Mouse (Mus musculus) kidney, postnatal 14 days (tissue): ENCODE data around the gene Lipm.

Experiments used
- DNase-seq: peaks from one replicate; pipeline ENCODE4 v3.0.0; 2022; ENCODE audit warnings: mixed read lengths

Lipm gene

DNA sequence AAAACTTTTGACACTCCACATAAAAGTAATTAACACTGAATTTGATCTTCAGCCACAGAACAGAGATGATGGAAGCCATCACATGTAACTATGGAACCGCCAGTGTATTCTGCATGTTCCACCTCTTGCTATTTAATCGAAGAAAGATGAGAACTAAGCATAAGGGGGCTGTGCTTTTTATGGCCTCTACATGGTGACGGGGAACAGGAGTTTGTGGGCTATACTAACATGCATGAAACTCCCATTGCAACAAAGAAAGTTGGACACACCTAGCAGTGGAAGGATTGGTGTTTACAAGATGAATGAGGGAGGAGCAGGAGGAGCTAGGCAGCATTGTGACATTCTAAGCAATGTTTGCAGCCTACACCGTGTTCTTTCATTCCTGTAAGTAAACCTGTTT is at the start of gene Lipm:
Lipm (plus strand) TSS at position 301 of the 400 bp plus-strand sequence.
- no peak for DNase-seq

DNA sequence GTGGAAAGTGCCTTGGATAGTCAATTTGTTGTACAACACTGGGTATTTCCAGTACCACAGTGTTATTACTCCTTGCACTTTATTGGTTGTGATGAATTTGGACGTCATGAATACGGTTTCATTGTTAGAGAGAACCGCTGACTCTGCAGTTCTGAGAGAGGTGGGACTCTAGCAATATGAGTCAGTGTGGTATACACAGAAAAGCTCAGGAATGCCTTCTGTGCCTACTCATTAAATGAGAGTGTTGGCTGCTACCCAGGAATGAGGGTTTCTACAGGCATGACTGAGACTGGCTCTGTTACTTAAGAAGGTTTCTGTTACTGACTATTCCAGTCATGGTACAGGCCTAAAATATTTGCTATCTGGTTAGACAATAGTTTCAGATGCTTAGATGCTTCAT is 49.2 kb upstream of the Lipm start:
- DNase-seq: no peak

DNA sequence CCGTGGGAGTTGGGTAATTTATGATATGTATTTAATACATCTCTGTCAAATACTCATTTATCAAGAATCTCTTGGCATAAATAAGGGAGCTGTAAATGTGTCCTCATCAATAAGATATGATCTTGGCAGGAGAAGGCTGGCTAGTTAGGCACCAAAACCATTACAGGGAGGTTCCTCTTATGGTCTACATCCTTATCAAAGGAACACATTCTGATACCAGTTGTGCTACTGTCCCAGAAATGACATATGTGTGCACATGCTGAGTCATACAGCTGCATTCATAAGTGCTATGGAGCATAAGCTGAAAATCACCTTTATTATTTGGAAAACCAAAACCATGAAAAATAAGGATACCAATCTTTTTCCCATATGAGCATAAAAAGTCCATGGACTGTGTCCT is 37.2 kb upstream of the Lipm start:
- no peak for DNase-seq

DNA sequence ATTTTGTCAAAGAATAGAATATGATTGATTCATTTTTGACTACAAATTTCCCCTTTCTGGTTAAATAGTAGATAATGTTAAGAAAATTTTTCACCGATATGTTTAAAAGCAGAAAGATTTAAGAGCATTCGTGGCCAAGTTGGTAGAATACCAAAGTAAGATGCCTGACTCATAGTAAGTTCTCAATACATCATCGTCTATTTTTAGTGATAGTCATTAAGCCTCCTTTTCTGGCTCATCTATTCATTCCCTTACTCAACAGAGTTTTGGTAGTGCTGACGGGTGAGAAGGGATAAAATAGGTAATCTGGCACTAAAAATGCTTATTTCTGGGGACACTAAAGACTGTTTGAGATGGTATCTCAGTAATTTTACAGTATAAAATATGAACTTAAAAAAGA is 36.7 kb upstream of the Lipm start:
- no peak for DNase-seq

DNA sequence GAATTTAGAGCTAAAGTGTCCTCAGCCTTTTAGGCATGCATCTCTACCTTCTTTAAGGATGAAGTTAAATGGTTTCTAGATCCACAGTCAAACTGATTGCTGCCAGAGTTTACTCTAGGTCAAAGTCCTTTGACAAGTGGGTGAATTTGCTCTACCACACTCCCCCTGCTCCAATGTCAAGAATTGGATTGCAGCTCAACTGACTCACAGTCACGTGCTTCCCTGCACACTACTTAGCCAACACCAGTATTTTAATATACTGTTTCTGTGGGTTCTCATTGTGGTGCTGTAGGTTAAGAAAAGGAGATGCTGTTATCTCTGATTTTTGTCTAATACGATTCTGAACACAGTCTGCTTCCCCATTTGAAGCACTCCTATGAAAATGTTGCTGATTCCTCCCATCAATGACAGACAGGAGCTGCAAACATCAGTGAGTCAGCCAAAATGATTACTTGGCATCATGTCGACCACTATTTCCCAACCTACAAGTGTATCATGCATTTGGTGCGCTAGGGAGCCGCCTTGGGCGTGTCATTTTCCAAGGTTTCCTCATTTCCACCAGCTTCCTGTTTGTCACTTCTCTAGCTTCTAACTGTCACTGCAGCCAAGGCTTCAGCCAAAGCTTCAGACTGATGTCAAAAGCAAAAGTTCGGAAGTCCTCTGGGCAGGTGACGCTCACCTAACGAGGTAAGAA is 33.8 kb upstream of the Lipm start, which contains the start of gene Lipn:
Lipn (plus strand) TSS at position 580 of the 694 bp plus-strand sequence.
- DNase-seq: no peak

DNA sequence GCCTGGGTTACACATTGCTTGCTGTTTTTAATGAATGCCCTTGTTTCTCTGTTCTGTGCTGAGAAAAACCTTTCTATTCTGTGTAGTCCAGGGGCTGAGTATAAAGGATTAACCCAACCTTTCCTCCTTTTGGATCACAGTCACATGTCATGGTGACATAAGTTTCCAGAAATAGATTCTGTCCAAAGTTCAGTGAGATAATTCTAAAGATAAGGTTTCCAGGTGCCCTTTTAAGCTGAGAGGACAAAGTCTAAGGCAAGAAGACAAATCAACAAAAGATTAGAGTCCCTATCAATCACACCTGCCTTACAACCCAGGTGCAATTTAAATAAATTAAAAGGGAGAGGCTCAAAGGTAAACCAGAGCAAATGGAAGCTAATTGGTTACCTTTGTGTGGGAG is 26.5 kb upstream of the Lipm start:
- DNase-seq: no peak

DNA sequence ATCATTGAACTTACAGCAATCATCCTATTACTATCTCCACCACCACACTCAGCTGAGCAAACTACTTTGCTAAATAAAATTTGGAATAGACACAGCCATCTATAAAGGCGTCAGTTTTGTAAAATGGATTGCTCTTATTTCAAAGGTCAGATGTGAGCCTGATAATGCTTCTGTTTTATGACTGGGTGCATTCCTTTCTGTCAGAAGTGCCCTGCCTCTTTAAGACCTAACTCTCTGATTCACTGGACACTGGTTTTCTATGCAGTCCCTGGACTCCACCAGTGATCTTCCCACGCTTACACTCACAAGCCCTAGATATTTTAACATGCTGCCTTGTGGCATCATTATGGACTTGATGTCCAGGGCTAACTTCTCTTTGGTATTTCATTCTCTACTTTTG is 22.6 kb upstream of the Lipm start:
- no peak for DNase-seq

DNA sequence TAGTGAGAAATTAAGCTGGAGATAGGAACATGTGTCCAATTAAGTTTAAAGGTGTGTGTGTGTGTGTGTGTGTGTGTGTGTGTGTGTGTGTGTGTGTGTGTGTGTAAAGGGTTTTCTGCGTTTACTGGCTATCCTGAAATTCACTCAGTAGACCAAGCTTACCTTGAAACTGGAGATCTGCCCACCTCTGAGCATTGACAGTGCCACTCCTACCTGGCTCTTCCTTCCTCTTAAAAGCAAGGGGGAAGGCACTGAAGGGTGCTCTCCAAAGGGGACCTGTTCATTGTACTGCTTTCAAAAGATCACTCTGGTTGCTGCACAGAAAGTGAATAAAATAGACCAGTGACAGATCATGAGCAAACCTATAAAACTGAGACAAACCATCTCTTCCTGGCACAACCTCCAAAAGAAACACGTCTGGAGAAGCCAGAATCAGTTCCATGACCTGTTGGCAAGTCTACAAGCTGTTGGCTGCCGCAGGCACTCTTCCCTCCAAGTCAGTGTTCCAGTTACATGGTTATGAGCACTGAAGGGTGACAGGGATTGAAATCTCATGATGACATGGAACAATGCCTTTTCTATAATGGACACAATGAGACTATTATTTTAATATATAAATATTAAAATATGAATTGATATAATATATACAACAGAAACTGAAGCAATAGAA is 11.6 kb upstream of the Lipm start:
- peak; percentile 2 for DNase-seq

DNA sequence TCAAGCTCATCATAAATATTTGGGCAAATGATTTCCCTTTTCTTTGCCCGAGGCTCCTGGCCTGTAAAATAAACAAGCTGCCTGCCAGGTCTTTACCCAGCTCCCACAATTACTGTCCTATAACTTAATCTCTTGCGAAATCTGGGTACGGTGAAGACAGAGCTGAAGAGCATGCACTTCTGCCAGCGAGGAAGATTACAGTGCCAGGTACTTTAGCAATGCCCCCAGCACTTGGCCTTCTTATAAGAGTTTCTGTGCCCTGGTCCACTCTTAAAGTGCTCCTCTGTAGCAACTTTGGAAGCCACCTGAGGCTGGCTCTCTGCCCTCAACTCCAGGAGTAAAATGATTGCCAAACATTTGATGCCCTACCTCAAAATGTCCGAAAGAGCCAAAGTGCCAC is 5.4 kb upstream of the Lipm start:
- DNase-seq: no peak

DNA sequence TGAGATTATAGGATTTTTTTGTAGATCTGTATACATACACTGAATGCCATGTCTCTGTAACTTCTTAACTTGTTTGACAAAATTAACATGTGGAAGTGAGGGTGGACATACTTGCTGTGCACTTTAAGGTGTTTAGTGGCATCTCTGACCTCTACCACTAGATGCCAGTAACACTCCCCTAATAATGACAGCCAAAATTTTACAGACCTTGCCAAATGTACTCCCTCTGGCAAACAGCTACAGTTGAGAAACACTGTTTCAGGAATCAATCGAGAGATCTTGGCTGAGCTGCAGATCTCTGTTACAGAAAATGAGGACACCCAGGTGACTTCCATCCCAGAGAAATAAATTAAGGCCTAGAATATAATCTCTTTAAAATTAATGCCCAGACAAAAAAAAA is 4.5 kb upstream of the Lipm start:
- DNase-seq: no peak

DNA sequence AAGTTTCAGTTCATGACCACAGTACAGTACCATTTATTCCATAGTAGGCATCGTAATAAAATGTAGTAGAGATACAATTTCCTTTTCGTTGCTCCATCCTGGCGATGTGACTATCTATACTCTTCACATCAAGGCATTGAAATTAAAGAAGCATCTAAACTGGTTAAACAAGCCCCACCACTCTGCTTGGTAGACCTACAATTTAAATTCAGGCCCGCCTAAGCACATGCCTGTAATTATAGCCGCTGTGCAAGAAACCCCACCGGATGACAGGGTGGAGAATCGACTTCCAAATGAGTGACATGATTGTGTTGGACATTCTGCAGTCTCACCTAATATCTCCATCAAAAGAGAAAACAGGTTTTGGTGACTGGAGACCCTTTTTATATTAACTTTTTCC is 1.2 kb downstream of the Lipm start:
- no peak for DNase-seq

DNA sequence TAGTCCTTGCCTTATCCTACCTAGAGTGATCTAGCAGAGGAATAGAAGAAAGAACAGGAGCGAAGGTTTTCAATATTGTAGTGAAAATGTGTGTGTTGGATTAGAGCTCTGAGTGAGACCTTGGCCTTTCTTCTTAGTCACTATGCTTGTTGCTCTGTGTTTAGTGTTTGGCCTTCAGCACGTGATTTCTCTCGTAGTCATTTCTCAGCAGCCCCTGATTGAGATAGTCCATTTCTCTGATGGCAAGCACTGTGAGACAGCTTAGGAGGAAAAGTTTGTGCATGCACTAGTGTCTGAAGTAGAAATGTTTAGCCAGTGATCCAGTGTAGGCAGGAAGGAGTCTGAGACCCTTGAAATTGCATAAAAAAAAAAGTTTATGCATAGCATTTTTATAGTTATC is 4.1 kb downstream of the Lipm start:
- DNase-seq: no peak

DNA sequence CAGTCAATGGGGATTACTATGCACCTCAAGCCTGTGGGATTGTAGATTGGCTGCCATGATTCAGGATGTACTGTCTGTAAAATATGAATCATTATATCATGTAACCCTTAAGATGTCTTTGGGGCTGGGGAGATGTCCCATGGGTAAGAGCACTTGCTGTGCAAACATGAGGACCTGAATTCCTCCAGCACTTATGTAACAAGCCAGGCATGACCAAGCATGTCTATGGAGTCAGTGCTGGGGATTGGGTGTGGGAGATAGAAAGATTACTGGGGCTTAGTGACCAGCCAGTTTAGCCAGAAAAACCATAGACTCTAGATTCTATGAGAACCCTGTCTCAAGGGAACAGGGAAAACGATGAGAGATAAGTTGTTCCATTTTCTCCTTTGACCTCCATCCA is 18.4 kb downstream of the Lipm start:
- no peak for DNase-seq

DNA sequence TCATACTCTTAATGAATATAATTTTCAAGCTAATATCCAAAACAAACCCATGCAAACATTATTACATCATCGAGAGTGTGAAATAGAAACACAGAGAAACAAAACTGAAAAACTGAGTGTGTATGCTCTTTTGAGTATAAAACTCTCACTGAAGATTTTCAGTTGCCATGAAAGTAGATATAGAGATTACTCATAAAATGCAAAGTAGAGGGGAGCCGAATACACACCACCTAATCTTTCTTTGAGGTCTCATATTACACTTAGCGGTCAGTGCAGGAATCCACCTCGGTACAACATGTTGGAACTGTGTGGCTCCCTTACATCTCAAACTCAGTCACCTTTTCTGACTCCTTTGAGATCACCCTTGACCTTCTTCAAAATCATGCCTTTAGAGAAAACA is 18.9 kb downstream of the Lipm start:
- no peak for DNase-seq

DNA sequence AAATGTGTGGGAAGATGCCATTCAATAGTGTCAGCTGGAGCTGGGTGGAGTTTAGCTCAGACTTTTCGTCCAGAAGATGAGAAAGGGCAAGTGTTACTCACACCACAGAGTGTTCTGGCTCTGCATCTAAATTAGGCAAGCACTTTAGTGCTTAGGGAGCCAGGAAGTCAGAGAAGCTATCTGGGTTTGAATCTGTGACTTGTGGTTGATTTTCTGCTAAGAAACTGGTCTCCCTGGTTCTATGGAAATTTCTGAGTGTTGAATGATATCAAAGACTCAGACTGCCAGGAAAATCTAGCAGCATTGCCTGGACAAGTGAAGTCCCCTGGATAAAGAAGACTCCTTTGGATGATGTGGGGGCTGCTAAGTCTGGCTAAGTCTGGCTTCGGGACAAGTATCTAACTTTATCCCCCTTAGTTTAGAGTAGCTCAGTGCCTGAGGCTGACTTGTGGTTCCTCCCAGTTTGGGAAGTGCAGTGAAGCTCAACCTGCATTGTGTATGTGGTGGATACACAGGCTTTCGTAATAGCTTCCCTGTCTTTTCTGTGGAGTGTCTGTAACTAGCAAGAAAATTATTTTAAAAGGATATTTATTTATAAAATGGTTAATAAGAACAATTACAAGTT is 19.5 kb downstream of the Lipm start:
- DNase-seq: no peak

DNA sequence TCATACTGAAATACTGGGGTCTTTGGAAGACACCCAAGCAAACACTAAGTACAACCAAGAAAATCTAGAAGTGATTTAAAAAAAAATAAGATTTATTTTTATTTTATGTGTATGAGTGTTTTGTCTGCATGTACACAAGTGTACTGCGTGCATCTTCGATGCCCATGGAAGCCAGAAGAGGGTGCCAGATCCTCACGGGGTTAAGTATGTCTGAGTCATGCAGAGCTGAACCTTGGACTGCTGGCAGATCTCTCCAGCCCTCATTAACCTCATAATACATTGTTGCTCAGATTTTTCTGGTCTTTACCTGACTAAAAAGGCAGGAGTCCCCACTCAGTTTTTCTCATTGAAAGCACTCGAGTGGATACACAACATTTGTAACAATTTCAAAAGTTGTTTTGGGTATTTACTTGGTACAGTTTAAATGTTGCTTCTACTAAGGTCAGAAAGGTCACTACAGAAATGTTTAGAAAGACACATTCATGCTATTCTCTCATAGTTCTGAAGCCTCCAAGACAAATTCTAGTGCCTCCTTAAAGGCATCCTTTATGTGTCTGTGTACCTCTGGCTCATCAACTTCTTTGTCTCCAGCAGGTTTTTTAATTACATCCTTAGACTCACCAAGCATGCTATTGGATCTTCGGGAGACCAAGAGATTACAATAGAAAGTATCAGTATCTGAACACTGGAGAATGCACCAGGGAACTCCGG is 38.1 kb downstream of the Lipm start:
- peak; percentile 6 for DNase-seq

DNA sequence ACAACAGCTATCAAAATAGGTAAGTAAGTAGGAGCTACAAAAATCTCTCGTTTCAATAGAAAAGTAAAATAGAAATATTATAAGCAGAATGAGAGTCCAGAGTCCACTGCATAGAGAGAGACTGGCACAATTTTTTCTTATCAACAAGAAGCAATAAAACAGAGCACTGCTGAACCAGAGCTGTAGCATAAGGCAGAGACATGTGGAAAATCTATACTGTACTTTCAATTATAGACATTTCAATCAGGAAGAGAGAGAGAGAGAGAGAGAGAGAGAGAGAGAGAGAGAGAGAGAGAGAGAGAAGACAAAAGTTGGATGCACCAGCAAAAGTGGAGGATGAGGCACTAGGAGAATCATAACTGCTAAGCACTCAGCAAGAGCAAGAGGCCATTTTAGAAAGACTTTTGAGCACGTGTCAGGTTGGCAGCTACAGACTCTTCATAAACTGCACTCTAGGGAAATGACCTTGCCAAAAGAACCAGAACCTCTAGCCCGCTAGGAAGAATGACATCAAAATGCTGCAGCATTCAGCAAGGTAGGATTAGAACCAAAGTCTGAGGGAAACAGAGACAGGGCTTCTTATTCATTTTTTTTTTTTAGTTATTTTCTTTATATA is 38.8 kb downstream of the Lipm start:
- no peak for DNase-seq

DNA sequence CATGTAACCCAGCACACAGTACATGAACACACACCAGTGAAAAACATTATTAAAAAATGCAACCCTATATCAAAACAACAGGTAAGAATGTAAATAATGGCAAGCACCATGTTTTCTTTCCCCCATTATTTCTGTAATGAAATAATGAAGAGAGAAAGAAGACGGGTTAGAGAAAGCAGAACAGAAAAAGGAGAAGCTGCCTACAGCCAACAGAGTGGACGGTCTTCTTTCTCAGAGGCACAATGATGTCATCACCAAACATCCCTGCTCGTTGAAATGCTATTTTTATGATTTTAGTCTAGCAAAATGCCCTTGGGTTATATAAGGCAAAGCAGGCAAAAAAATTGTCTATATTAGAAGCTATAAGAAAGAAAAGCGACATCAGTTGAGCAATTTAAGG is 47.7 kb downstream of the Lipm start:
- DNase-seq: no peak

DNA sequence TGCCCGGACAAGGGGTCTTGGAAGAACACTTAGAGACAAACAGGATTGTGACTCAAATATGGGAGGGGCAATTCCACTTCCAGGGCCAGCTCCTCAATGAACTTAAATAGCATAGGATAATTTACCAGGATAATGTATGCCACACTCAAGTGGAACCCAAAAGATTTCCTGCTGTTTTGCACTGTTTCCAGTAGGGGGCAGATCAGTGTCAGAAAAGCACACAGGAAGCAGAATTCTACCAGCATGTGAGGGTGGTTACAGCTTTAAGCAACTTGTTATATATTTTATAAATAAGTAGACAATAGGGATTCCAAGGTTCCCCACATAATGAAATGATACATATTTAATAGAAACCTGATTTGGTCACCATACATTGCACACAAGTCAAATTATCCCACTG is 51.2 kb downstream of the Lipm start:
- DNase-seq: peak; percentile 23

DNA sequence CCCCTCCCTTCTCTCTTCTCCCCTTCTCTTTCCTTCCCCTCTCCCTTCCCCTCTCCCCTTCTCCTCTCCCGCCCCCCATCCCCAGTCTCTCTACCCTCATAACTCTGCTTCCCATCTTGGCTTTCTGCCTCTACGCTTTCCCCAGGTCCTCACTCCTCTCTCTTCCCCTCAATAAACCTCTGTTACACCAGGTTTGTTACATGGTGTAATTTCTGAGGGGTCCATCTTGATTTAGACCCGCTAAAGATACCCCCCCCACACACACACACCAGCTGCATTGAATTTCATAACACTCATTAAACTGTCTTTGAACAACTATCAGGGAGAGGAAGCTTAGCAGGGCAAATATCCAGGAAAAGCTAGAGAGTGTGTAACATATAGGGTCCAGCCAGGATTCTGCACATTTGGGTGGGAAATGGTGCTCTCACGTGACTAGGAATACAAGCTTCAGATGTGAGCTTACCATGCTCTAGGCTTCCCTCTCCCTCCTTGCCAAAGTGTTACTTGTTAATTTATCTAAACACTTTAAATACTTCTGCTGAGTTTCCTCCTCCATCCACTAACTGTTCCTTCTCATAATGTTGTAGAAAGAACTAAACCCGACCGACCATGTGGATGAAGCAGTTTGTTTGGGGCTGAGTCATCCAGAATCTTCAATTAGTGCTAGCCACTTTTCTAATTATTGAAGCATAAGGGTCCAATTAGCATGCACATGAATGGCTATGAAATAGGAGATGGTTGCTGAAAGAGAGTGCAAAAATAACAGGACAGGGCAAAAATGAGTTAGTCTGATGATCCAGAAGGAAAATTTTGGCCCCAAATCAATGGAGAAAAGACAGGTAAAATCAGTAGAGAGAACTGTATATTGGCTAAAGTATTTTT is 52.8 kb downstream of the Lipm start:
- no peak for DNase-seq

DNA sequence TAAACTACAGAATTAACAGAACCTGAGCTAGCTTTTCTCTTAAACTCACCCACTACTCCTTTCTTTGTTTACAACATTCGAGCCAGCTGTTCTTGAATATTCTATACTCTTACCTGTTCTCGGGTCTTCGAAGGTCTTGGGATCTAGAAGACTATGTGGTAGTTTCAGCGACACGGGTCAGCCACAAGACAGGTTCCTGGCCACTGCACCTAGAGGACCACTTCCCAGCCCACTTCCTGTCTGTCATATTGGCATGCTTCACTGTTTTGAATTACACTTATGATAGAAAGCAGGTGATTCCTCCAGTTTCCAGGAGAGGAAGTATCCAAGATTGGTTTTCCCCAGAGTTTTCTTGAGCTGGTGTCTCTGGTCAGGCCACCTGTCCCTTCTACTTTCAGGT is 62.0 kb downstream of the Lipm start:
- DNase-seq: no peak

DNA sequence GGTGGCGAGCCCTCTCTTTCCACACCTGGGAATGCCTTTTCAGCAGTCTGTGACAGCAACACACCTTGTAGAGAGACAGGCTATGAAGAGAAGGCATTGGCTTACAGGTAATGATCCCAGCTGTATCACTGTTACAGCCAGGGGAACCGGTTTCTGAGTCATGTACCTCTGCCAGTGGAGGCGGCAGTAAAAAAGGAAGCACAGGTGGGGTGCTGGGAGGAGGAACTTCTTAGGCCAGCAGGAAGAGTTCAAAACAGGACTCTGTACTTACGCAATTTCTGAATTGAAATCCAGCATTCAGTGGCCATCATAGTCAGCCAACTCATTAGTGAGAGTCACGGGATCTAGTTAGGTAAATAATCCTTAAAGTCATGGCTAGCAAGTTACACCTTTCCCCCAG is 65.2 kb downstream of the Lipm start, which contains the start of gene Ankrd22:
Ankrd22 (minus strand) TSS at position 163 of the 400 bp plus-strand sequence.
- peak; percentile 11 for DNase-seq
